Mouse (Mus musculus): ENCODE data around the gene Arhgap4.

GRCm38 (mm10) chrX:73930402-73931062 is 8.9 kb upstream of the Arhgap4 start, which contains the start of gene Renbp:
- TF ChIP-seq CTCF (IDR thresholded peaks at IDR 0.05; ENCODE audit: low read depth, low read length) (no peak), TAL1 (conservative IDR thresholded peaks at IDR 0.05; ENCODE audit: low read depth, low read length) (no peak), GATA1 (IDR thresholded peaks at IDR 0.05; ENCODE audit: borderline replicate concordance, low read length) (no peak)
